In the genomic region with DNA sequence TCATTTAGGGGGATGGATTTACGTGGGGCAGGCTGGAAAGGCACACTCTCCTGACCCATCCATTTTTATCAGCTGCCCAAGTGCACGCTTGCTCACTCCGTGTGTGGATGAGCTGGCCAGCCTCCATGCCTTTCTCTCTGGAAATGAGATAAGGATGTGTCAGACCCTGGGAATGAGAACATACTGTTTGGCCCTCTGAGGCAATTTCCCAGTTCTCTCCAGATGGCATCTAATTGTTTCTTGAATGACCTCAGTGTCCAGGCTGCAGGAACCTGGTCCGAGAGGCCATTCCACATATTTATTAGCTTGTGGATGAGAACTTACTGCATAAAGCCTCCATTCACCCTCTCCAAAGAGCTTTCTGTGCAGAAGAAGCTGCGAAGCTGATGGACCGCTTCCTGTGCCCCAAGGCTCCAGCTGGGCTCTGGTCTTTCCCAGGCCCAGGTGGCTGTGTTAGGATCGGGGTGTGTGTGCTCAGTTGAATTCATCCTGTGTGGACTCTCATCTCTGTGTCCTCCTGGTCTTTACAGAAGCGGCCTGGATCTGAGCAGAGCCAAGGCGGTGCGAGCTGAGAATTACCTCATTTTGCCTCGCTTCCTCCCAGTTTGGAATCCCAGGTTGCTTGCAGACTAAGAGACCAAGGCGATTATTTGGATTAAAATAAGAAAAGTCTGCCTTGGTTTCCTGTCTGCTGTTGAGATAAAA, we compare ENCODE assay signal across 9 mouse cellular contexts.
DNase-seq lines count a peak whose midpoint lies in the region; ATAC-seq and TF ChIP-seq lines count a peak whose summit lies in the region.
"Had no signal": no experiment of that assay in that cellular context is flagged by ENCODE, and none has a peak within 500 bp of the region (broad histone marks: within the 10 kb centered on the region; RNA-seq: fewer than 3 reads in every experiment).

No protein-coding gene starts in this region.

- no peak overlapping the region for H3K4me2 ChIP-seq in intestine, embryonic 15.5 days (replicated peaks)
- no peak overlapping the region for H3K4me2 ChIP-seq in stomach, embryonic 16.5 days (ENCODE audit: low read depth, low read length)
- H3K4me2 ChIP-seq: forebrain, embryonic 13.5 days had no signal

- 50% methylated on average over 12 of the region's 12 CpGs for WGBS in lung, adult 2 months
- WGBS in intestine, embryonic 15.5 days = 47% methylated on average over 12 of the region's 12 CpGs
- 60% methylated on average over 12 of the region's 12 CpGs for WGBS in stomach, embryonic 16.5 days

- no peak overlapping the region for H3K4me3 ChIP-seq in lung, adult 2 months (replicated peaks; ENCODE audit: extremely low read depth, low read depth, low read length)
- no peak overlapping the region for H3K4me3 ChIP-seq in intestine, embryonic 15.5 days (replicated peaks)
- no peak overlapping the region for H3K4me3 ChIP-seq in stomach, embryonic 16.5 days (replicated peaks; ENCODE audit: low read length)
- H3K4me3 ChIP-seq: forebrain, embryonic 13.5 days had no signal

- TF ChIP-seq POLR2A in lung, adult 2 months (IDR thresholded peaks at IDR 0.05; ENCODE audit: borderline replicate concordance, extremely low read depth, low read depth, low read length) = no peak

- no peaks in the 10 kb centered on the region for H3K9me3 ChIP-seq in intestine, embryonic 15.5 days
- no peaks in the 10 kb centered on the region for H3K9me3 ChIP-seq in stomach, embryonic 16.5 days (replicated peaks; ENCODE audit: control insufficient read depth, low read length)
- H3K9me3 ChIP-seq: forebrain, embryonic 13.5 days had no signal

- peak; percentile 43 to 77 for DNase-seq in lung, adult 18-20 months
- DNase-seq in lung, adult 2 months = no peak
- DNase-seq in adrenal gland, postnatal 25 days = peak; percentile 58
- DNase-seq in frontal cortex, postnatal 25 days (ENCODE audit: low spot score in 2 of 2) = no peak
- no peak for DNase-seq in urinary bladder, postnatal 36 days (ENCODE audit: low spot score in 2 of 2)
- DNase-seq: liver, postnatal 0 days had no signal

- peaks cover 17% of the 10 kb centered on the region for H3K4me1 ChIP-seq in lung, adult 2 months (ENCODE audit: control insufficient read depth, insufficient read depth, low read length)
- peaks cover 28% of the 10 kb centered on the region for H3K4me1 ChIP-seq in intestine, embryonic 15.5 days (replicated peaks)
- H3K4me1 ChIP-seq in stomach, embryonic 16.5 days (ENCODE audit: control insufficient read depth, insufficient read depth, low read length) = peaks cover 19% of the 10 kb centered on the region

- no peaks in the 10 kb centered on the region for H3K27me3 ChIP-seq in intestine, embryonic 15.5 days (replicated peaks)
- no peaks in the 10 kb centered on the region for H3K27me3 ChIP-seq in stomach, embryonic 16.5 days (ENCODE audit: control insufficient read depth, insufficient read depth, low read length)
- H3K27me3 ChIP-seq: forebrain, embryonic 13.5 days had no signal

- H3K36me3 ChIP-seq in intestine, embryonic 15.5 days = no peaks in the 10 kb centered on the region
- H3K36me3 ChIP-seq in stomach, embryonic 16.5 days (ENCODE audit: control insufficient read depth, insufficient read depth, low read length) = no peaks in the 10 kb centered on the region

- ATAC-seq in intestine, embryonic 15.5 days = peak; percentile 34
- ATAC-seq in stomach, embryonic 16.5 days (ENCODE audit: insufficient read depth, low FRiP score) = no peak
- ATAC-seq: forebrain, embryonic 13.5 days; liver, postnatal 0 days had no signal

- no peak for TF ChIP-seq CTCF in lung, adult 2 months (IDR thresholded peaks at IDR 0.05; ENCODE audit: insufficient read depth, low read length)

- no peak overlapping the region; the same call in 1 of the 2 replicates for H3K9ac ChIP-seq in intestine, embryonic 15.5 days
- no peak overlapping the region for H3K9ac ChIP-seq in stomach, embryonic 16.5 days (ENCODE audit: low read length)
- H3K9ac ChIP-seq: forebrain, embryonic 13.5 days; liver, postnatal 0 days had no signal

- peak overlapping the region; percentile 78 for H3K27ac ChIP-seq in intestine, embryonic 15.5 days
- H3K27ac ChIP-seq in stomach, embryonic 16.5 days (ENCODE audit: low read length) = peak overlapping the region; percentile 60
- H3K27ac ChIP-seq: forebrain, embryonic 13.5 days had no signal

Comparison
In these comparisons a context has a peak if more than half of its experiments do, and no peak if none do; other contexts are left out.
1. DNase-seq: peak in lung, adult 18-20 months (2 of 2) and adrenal gland, postnatal 25 days (single experiment); none in lung, adult 2 months (single experiment), frontal cortex, postnatal 25 days (0 of 2) and urinary bladder, postnatal 36 days (0 of 2).